Mouse (Mus musculus): Measurements from ENCODE around the gene Pex16. TPM values are rescaled to one million over a fixed set of nuclear protein-coding genes. Genes with fewer than 3 reads are reported as not detected.
A peak's percentile ranks its signal among the peaks of the same experiment; 100 is the strongest.

Gene Pex16
- polyA plus RNA-seq, 1 experiment from 2014 or later, result 18.6 TPM

DNA sequence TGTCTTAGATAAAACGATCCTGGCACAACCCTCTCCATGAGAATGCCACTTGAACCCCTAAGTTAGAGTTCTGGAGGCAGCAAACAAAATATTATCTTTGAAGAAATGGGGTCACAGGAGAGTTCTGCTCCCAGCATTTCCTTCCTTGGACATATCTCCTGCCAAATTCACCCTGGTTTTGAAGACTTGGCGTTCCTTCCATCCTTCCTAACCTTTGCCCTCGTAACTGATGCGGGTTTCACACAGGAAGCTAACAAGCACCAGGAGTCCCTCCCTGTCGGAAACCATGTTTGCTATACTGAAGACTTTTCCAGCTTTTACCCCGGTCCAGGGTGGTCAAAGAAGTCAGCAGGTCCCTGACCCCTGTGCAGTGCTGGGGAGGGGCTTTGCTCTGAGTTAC, 20.3 kb upstream of the Pex16 start:
- Histone ChIP-seq H3K4me3 (no peak overlapping the region), H3K27ac (no peak overlapping the region), H3K27me3 (no peaks in the 10 kb centered on the region), H3K4me1 (no peaks in the 10 kb centered on the region), H3K9ac (no peak overlapping the region), H3K9me3 (no peaks in the 10 kb centered on the region), H3K36me3 (peaks cover 91% of the 10 kb centered on the region), H3K4me2 (replicated peaks) (no peak overlapping the region)
- no peak for ATAC-seq (ENCODE audit: low FRiP score, low read depth)
- WGBS, result 49% methylated on average over 6 of the region's 6 CpGs

GRCm38 (mm10) chr2:92359301-92359700, 15.2 kb upstream of the Pex16 start:
- H3K27me3 ChIP-seq, result no peaks in the 10 kb centered on the region
- H3K9me3 ChIP-seq, result no peaks in the 10 kb centered on the region
- WGBS, result 90% methylated on average over 2 of the region's 2 CpGs
- no peaks in the 10 kb centered on the region for H3K4me1 ChIP-seq
- no peak overlapping the region for H3K4me3 ChIP-seq
- no peak overlapping the region for H3K27ac ChIP-seq
- no peak for ATAC-seq (ENCODE audit: low FRiP score, low read depth)
- H3K36me3 ChIP-seq, result peaks cover 85% of the 10 kb centered on the region
- no peak overlapping the region for H3K9ac ChIP-seq
- no peak overlapping the region for H3K4me2 ChIP-seq (replicated peaks)

DNA sequence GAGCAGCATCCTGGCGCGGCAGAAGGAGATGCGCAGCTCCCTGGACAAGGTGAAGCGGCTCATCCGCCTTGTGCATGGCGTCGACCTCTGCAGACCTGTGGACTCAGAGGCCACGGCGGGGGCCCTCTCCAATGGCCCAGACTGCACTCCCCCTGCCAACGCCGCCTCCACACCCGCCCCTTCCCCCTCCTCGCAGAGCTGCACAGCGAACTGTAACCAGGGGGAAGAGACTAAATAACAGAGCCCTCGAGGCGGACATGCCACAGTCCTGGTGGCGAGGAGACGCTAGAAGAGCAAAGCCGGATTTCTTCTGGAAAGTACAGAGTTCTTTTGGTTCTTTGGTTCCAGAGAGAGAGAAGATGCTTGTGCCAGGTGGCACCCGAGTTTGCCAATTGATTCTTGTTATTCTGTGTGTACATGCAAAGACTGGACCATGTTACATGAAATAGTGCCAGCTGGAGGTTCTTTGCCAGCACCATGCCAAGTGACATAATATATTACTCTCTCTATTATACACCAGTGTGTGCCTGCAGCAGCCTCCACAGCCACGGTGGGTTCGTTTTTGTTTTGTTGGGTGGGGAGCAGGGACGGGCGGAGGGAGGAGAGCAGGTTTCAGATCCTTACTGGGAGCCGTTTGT, 14.2 kb upstream of the Pex16 start:
- H3K36me3 ChIP-seq, result peaks cover 82% of the 10 kb centered on the region
- H3K27ac ChIP-seq, result no peak overlapping the region
- no peak overlapping the region for H3K9ac ChIP-seq
- H3K4me3 ChIP-seq, result no peak overlapping the region
- no peaks in the 10 kb centered on the region for H3K9me3 ChIP-seq
- no peaks in the 10 kb centered on the region for H3K27me3 ChIP-seq
- H3K4me1 ChIP-seq, result no peaks in the 10 kb centered on the region
- ATAC-seq (ENCODE audit: low FRiP score, low read depth), result no peak; the same call in 1 of the 2 replicates
- no peak overlapping the region for H3K4me2 ChIP-seq (replicated peaks)
- 75% methylated on average over 25 of the region's 25 CpGs for WGBS

DNA sequence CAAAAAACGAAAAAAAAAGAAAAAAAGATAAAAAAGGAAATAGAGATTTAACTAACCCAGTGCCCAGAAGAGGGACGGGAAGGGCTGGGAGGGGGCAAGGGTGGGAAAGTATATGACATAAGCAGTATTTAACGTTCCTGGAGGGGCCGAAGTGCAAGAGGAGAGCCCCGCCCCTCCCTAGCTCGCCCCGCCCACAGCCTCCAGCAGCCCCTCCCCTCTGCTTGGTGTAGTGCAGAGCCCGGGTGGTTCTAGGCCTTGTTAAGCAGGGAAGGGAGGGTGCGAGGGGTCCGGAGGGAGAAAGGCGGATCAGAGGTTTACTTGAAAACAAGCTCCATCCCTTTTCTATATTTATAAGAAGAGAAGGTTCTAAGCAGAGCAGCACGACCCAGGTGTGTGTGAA, 13.6 kb upstream of the Pex16 start:
- H3K4me2 ChIP-seq (replicated peaks), result no peak overlapping the region
- no peaks in the 10 kb centered on the region for H3K27me3 ChIP-seq
- no peak overlapping the region for H3K4me3 ChIP-seq
- no peak for ATAC-seq (ENCODE audit: low FRiP score, low read depth)
- H3K9me3 ChIP-seq, result no peaks in the 10 kb centered on the region
- no peak overlapping the region for H3K9ac ChIP-seq
- H3K4me1 ChIP-seq, result no peaks in the 10 kb centered on the region
- H3K27ac ChIP-seq, result no peak overlapping the region
- WGBS, result 23% methylated on average over 12 of the region's 12 CpGs
- peaks cover 80% of the 10 kb centered on the region for H3K36me3 ChIP-seq

DNA sequence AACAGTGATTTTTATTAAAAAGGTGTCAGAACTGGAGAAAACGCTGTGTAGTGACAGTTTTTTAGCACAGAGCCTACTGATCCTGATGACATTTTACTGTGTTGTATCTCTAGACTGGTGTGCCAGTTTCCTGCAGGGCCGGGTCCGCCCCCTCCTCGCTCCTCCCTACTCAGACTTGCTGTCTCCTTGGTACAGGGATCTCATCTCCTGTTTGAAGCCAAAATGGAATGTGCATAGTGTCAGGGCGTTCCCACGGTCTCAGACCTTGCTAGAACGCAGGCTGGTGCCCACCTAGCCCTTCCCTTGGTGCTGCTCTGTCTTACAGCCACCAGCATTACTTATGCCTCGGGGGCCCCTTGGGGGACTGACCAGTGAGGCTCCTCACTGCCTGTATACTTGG, 12.7 kb upstream of the Pex16 start:
- Histone ChIP-seq H3K9me3 (no peaks in the 10 kb centered on the region), H3K36me3 (peaks cover 79% of the 10 kb centered on the region), H3K27ac (no peak overlapping the region), H3K4me1 (no peaks in the 10 kb centered on the region), H3K27me3 (no peaks in the 10 kb centered on the region), H3K4me2 (replicated peaks) (no peak overlapping the region), H3K9ac (no peak overlapping the region), H3K4me3 (no peak overlapping the region)
- no peak for ATAC-seq (ENCODE audit: low FRiP score, low read depth)
- 77% methylated on average over 8 of the region's 8 CpGs for WGBS

DNA sequence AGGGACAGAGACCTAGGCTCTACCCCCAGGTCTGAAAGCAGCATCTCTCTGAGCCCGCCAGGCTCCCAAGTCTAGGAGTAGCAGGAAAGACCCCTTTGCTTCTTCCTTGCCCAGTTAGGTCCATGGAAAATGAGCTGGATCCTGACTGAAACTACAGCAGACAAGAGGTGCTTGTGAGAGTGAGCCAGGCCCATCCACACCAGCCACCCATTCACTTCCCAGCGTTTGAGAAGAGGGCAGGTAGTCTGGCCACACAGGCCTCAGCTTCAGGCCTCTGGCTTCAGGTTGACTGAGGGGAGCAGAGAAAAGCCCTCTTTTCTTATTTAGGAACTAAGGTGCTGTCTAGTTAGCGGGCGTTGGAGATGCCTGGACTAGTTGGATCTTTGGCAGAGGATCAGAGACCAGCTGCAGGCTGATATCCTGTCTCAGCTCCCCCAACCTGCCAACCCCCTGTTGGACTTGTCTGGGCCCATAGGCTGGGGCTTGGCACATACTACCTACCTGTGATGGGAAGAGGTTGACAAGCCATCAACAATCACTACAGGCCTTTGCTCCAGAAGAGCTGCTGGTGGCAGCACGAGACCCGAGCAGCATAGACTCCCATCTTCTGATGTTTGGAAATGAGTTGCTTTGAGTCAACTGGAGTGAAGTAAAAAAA, 11.8 kb upstream of the Pex16 start:
- Histone ChIP-seq H3K4me1 (peaks cover 6% of the 10 kb centered on the region; the same call in 1 of the 2 replicates), H3K27ac (no peak overlapping the region), H3K9ac (no peak overlapping the region), H3K36me3 (peaks cover 76% of the 10 kb centered on the region), H3K27me3 (no peaks in the 10 kb centered on the region), H3K9me3 (no peaks in the 10 kb centered on the region), H3K4me3 (no peak overlapping the region), H3K4me2 (replicated peaks) (no peak overlapping the region)
- WGBS, result 92% methylated on average over 6 of the region's 6 CpGs
- no peak for ATAC-seq (ENCODE audit: low FRiP score, low read depth)

DNA sequence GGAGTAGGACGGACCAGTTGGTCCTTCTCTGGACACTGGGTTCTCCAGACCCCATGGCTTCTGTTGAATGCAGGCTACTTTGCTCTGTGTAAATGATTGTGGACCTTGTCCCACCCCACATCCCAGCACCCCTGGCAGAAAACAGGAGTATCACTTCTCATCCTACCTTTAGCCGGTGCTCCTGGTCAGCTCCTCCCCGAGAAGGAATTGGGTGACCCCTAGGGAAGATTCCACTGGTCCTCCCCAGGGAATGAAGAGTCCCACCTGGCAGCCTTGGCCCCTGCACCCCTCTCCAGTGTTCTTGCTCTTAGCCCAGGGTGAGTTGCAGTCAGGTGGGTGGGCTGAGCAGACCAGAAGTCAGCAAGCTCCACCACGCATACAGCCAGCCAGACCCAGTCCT, 10.4 kb upstream of the Pex16 start:
- Histone ChIP-seq H3K36me3 (peaks cover 62% of the 10 kb centered on the region), H3K4me2 (replicated peaks) (no peak overlapping the region), H3K27ac (no peak overlapping the region), H3K4me3 (no peak overlapping the region), H3K4me1 (peaks cover 7% of the 10 kb centered on the region; the same call in 1 of the 2 replicates), H3K9me3 (no peaks in the 10 kb centered on the region), H3K9ac (no peak overlapping the region), H3K27me3 (peaks cover under 1% of the 10 kb centered on the region)
- WGBS, result 89% methylated on average over 4 of the region's 4 CpGs
- no peak for ATAC-seq (ENCODE audit: low FRiP score, low read depth)

DNA sequence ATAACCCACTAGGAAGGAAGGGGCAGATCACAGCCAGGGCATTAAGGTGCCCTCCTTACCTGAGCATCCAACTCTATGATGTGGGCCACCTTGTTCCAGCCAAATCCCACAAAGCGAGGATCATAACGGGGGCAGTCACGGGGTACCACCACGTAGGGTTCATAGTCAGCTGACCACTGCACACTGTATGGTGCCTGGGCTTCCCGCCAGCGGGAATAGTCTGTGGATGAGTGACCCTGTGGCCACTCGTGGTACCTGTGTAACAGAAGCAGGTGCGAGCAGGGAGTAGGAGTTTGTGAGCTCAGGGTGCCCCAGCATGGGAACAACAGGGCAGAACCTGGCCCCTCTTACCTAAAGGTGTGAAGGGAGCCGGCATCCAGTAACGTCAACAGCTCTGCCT, 8.9 kb upstream of the Pex16 start:
- WGBS, result 90% methylated on average over 10 of the region's 10 CpGs
- Histone ChIP-seq H3K36me3 (peaks cover 48% of the 10 kb centered on the region), H3K9me3 (no peaks in the 10 kb centered on the region), H3K9ac (no peak overlapping the region), H3K4me1 (peaks cover 21% of the 10 kb centered on the region), H3K27me3 (peaks cover 13% of the 10 kb centered on the region), H3K4me2 (replicated peaks) (no peak overlapping the region), H3K27ac (no peak overlapping the region), H3K4me3 (no peak overlapping the region)
- no peak for ATAC-seq (ENCODE audit: low FRiP score, low read depth)

- H3K4me3 ChIP-seq, result no peak overlapping the region
- peaks cover 38% of the 10 kb centered on the region for H3K36me3 ChIP-seq
- H3K27me3 ChIP-seq, result peaks cover 32% of the 10 kb centered on the region
- 24% methylated on average over 20 of the region's 20 CpGs for WGBS
- no peak for ATAC-seq (ENCODE audit: low FRiP score, low read depth)
- H3K9me3 ChIP-seq, result no peaks in the 10 kb centered on the region
- peaks cover 41% of the 10 kb centered on the region for H3K4me1 ChIP-seq
- no peak overlapping the region for H3K9ac ChIP-seq
- H3K27ac ChIP-seq, result no peak overlapping the region
- no peak overlapping the region for H3K4me2 ChIP-seq (replicated peaks)
Observed at GRCm38 (mm10) chr2:92367383-92368029, 7.0 kb upstream of the Pex16 start.

- Histone ChIP-seq H3K27me3 (peaks cover 34% of the 10 kb centered on the region), H3K4me3 (peak overlapping the region; percentile 56), H3K9ac (peak overlapping the region; percentile 70), H3K4me2 (replicated peaks) (peak overlapping the region; percentile 88), H3K9me3 (no peaks in the 10 kb centered on the region), H3K36me3 (peaks cover 14% of the 10 kb centered on the region; the same call in 1 of the 2 replicates), H3K4me1 (peaks cover 57% of the 10 kb centered on the region), H3K27ac (no peak overlapping the region)
- WGBS, result 11% methylated on average over 19 of the region's 19 CpGs
- ATAC-seq (ENCODE audit: low FRiP score, low read depth), result no peak
Observed at GRCm38 (mm10) chr2:92370375-92370774, 4.1 kb upstream of the Pex16 start.

GRCm38 (mm10) chr2:92370821-92371805, 3.4 kb upstream of the Pex16 start:
- Histone ChIP-seq H3K4me1 (peaks cover 62% of the 10 kb centered on the region), H3K9me3 (no peaks in the 10 kb centered on the region), H3K36me3 (peaks cover 11% of the 10 kb centered on the region; the same call in 1 of the 2 replicates), H3K27ac (peak overlapping the region; percentile 73), H3K4me2 (replicated peaks) (peak overlapping the region; percentile 88), H3K4me3 (peak overlapping the region; percentile 56), H3K9ac (peak overlapping the region; percentile 70), H3K27me3 (peaks cover 34% of the 10 kb centered on the region)
- peak; percentile 33 for ATAC-seq (ENCODE audit: low FRiP score, low read depth)
- 5% methylated on average over 44 of the region's 45 CpGs for WGBS
